Mouse (Mus musculus): ENCODE data around the gene Rnf225. TPM values are rescaled to one million over a fixed set of nuclear protein-coding genes. Genes with fewer than 3 reads are reported as not detected.
"Not testable (repeated sequence)": the region's sequence is repeated elsewhere in the genome, so short reads cannot be mapped to it uniquely, and the experiment has no call there.

Gene Rnf225
- polyA plus RNA-seq, 1 experiment from 2014 or later = 0.45 TPM

DNA sequence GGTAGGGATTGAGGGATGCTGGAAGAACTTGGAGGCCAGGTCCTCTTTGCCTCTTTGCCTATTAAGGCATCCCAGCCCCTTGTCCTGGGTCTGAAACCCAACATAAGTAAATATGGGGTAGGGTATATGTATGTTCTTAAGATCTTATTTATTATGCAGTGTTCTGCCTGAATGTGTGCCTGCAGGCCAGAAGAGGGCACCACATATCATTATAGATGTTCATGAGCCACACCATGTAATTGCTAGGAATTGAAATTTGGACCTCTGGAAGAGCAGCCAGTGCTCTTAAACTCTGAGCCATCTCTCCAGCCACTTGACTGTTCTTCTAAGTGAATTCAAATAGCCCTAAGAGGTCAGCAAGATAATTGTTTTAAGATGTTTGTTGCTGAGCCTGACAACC lies 13.7 kb upstream of the Rnf225 start:
- Histone ChIP-seq H3K36me3 (ENCODE audit: control insufficient read depth, insufficient read depth, low read length) (peaks cover 7% of the 10 kb centered on the region), H3K4me3 (ENCODE audit: control insufficient read depth in 1 of 2, insufficient read depth in 1 of 2, low read depth in 1 of 2, low read length in 2 of 2) (no peak overlapping the region), H3K9ac (ENCODE audit: low read length) (no peak overlapping the region), H3K4me2 (ENCODE audit: low read length) (no peak overlapping the region), H3K27me3 (ENCODE audit: control insufficient read depth, insufficient read depth, low read length) (no peaks in the 10 kb centered on the region), H3K9me3 (ENCODE audit: control insufficient read depth, low read length) (no peaks in the 10 kb centered on the region), H3K4me1 (ENCODE audit: control insufficient read depth in 2 of 2, insufficient read depth in 2 of 2, low read length in 2 of 2) (peaks cover 2 to 8% of the 10 kb centered on the region in 2 experiments; a peak in 1 of 4 replicates), H3K27ac (replicated peaks in 1 of 2; ENCODE audit: control insufficient read depth in 1 of 2, insufficient read depth in 1 of 2, low read depth in 2 of 2, low read length in 2 of 2) (no peak overlapping the region)
- ATAC-seq (ENCODE audit: insufficient number of reproducible peaks, insufficient read depth, low FRiP score, low read depth) = no peak

DNA sequence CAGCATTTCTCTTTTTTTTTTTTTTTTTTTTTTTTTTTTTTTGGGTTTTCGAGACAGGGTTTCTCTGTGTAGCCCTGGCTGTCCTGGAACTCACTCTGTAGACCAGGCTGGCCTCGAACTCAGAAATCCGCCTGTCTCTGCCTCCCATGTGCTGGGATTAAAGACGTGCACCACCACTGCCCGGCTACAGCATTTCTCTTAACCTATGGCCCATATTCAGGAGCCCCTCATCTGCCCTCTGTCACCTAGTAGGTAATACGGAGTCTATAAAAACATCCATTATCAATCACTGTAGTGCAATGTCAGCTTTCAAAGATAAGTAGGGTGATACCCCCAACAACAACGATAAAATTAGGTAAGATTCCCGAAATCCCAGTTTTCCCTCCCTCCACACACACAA lies 6.7 kb upstream of the Rnf225 start:
- not testable (repeated sequence) for H3K9ac ChIP-seq (ENCODE audit: low read length); H3K4me2 ChIP-seq (ENCODE audit: low read length); H3K27ac ChIP-seq (replicated peaks in 1 of 2; ENCODE audit: control insufficient read depth in 1 of 2, insufficient read depth in 1 of 2, low read depth in 2 of 2, low read length in 2 of 2); H3K9me3 ChIP-seq (ENCODE audit: control insufficient read depth, low read length); H3K4me3 ChIP-seq (ENCODE audit: control insufficient read depth in 1 of 2, insufficient read depth in 1 of 2, low read depth in 1 of 2, low read length in 2 of 2); H3K27me3 ChIP-seq (ENCODE audit: control insufficient read depth, insufficient read depth, low read length); ATAC-seq (ENCODE audit: insufficient number of reproducible peaks, insufficient read depth, low FRiP score, low read depth)
- Histone ChIP-seq H3K36me3 (ENCODE audit: control insufficient read depth, insufficient read depth, low read length) (peaks cover 25% of the 10 kb centered on the region), H3K4me1 (ENCODE audit: control insufficient read depth in 2 of 2, insufficient read depth in 2 of 2, low read length in 2 of 2) (peaks cover 2 to 11% of the 10 kb centered on the region in 2 experiments; a peak in 3 of 4 replicates)
- WGBS = 81% methylated on average over 7 of the region's 8 CpGs

DNA sequence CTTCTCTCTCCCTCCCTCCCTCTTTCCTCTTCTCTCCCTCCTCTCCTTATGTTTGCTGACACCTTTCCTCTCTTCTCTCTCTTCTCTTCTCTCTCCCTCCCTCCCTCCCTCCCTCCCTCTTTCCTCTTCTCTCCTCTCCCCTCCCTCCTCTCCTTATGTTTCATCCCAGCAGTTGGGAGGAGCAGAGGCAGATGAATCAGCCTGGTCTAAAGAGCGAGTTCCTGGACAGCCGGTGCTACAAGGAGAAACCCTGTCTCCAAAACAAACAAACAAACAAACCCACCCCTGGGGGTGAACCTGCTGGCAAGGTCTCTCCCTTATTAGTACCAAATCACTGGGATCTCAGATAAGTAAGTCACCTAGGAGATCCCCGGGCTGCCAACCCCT lies 5.9 kb upstream of the Rnf225 start:
- peak overlapping the region; percentile 59 to 83 for H3K4me3 ChIP-seq (ENCODE audit: control insufficient read depth in 1 of 2, insufficient read depth in 1 of 2, low read depth in 1 of 2, low read length in 2 of 2)
- 1% methylated on average over 3 of the region's 3 CpGs for WGBS
- no peaks in the 10 kb centered on the region for H3K9me3 ChIP-seq (ENCODE audit: control insufficient read depth, low read length)
- H3K9ac ChIP-seq (ENCODE audit: low read length) = peak overlapping the region; percentile 86
- peaks cover 33% of the 10 kb centered on the region for H3K36me3 ChIP-seq (ENCODE audit: control insufficient read depth, insufficient read depth, low read length)
- H3K4me1 ChIP-seq (ENCODE audit: control insufficient read depth in 2 of 2, insufficient read depth in 2 of 2, low read length in 2 of 2) = peaks cover 2 to 11% of the 10 kb centered on the region in 2 experiments; a peak in 3 of 4 replicates
- H3K4me2 ChIP-seq (ENCODE audit: low read length) = peak overlapping the region; percentile 93
- peak overlapping the region; percentile 91 for H3K27ac ChIP-seq (replicated peaks in 1 of 2; ENCODE audit: control insufficient read depth in 1 of 2, insufficient read depth in 1 of 2, low read depth in 2 of 2, low read length in 2 of 2)
- H3K27me3 ChIP-seq (ENCODE audit: control insufficient read depth, insufficient read depth, low read length) = no peaks in the 10 kb centered on the region
- ATAC-seq (ENCODE audit: insufficient number of reproducible peaks, insufficient read depth, low FRiP score, low read depth) = no peak

DNA sequence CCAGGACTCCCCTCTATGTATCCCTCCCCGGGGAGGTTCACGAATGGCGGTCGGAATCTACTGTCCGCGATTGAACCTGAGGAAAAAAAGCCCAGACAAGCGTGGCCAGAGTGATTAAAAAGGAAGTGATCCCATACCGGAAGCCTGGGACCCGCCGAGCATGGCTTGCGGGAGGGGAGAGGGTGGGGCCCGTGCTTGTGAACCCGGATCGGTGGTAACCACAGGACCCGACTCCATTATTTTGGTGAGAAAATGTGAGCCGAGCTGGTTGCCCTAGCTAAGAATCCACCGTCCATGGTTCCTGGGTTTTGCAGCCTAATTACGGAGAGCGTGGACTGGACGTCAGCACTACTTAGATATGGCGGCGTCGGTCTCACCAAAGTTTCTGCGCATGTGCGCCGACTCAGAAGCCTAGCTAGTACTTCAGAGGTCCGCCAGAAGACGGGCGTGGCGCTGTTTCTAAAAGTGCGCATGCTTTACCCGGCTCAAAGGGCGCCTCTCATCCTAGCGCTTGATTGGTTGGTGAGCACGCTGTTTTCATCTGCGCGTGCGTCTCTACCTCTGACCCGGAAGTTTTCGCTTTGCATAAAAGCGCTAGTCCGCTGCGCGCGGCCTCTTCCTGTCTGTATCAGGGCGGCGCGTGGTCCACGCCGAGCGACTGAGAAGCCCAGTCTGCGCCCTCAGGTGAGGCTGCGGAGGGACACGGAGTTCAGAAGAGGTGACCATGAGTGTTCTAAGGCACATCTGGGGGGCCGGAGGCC lies 5.3 kb upstream of the Rnf225 start, which contains the start of gene Rps5:
TSS of gene Rps5 (plus strand) at position 586 of the 761 bp plus-strand sequence.
- H3K27ac ChIP-seq (replicated peaks in 1 of 2; ENCODE audit: control insufficient read depth in 1 of 2, insufficient read depth in 1 of 2, low read depth in 2 of 2, low read length in 2 of 2) = peak within 1 kb of the TSS; percentile 91
- H3K9me3 ChIP-seq (ENCODE audit: control insufficient read depth, low read length) = no peaks in the 10 kb centered on the region
- no peaks in the 10 kb centered on the region for H3K27me3 ChIP-seq (ENCODE audit: control insufficient read depth, insufficient read depth, low read length)
- H3K4me1 ChIP-seq (ENCODE audit: control insufficient read depth in 2 of 2, insufficient read depth in 2 of 2, low read length in 2 of 2) = peaks cover 2 to 11% of the 10 kb centered on the region in 2 experiments; a peak in 3 of 4 replicates
- H3K9ac ChIP-seq (ENCODE audit: low read length) = peak within 1 kb of the TSS; percentile 91
- peak within 1 kb of the TSS; percentile 93 for H3K4me2 ChIP-seq (ENCODE audit: low read length)
- under 1% methylated on average over 55 of the region's 55 CpGs for WGBS
- ATAC-seq (ENCODE audit: insufficient number of reproducible peaks, insufficient read depth, low FRiP score, low read depth) = peak; percentile 99
- H3K4me3 ChIP-seq (ENCODE audit: control insufficient read depth in 1 of 2, insufficient read depth in 1 of 2, low read depth in 1 of 2, low read length in 2 of 2) = peak within 1 kb of the TSS; percentile 83 to 86
- H3K36me3 ChIP-seq (ENCODE audit: control insufficient read depth, insufficient read depth, low read length) = peaks cover 39% of the 10 kb centered on the region

DNA sequence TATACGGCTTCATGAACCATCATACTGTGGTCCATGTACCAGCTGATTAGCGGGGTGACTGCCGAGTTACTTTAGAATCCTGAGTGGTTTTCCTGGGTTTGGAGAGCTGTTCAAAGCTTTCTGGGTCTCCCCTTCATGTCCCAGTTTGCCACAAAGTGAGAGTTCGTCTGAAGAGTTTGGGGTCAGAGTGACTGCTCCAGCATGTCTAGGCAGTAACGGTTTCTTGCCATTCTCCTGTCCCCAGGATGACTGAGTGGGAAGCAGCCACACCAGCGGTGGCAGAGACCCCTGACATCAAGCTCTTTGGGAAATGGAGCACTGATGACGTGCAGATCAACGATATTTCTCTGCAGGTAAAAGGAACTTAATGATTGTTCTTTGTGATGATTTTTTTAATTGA lies 4.5 kb upstream of the Rnf225 start:
- peak overlapping the region; percentile 91 for H3K9ac ChIP-seq (ENCODE audit: low read length)
- no peaks in the 10 kb centered on the region for H3K27me3 ChIP-seq (ENCODE audit: control insufficient read depth, insufficient read depth, low read length)
- H3K27ac ChIP-seq (replicated peaks in 1 of 2; ENCODE audit: control insufficient read depth in 1 of 2, insufficient read depth in 1 of 2, low read depth in 2 of 2, low read length in 2 of 2) = peak overlapping the region in 1 of 2 experiments; percentile 31; a peak in 1 of 4 replicates
- H3K36me3 ChIP-seq (ENCODE audit: control insufficient read depth, insufficient read depth, low read length) = peaks cover 43% of the 10 kb centered on the region
- no peaks in the 10 kb centered on the region for H3K9me3 ChIP-seq (ENCODE audit: control insufficient read depth, low read length)
- H3K4me1 ChIP-seq (ENCODE audit: control insufficient read depth in 2 of 2, insufficient read depth in 2 of 2, low read length in 2 of 2) = peaks cover 4 to 13% of the 10 kb centered on the region in 2 experiments; a peak in 3 of 4 replicates
- peak overlapping the region; percentile 83 to 86 for H3K4me3 ChIP-seq (ENCODE audit: control insufficient read depth in 1 of 2, insufficient read depth in 1 of 2, low read depth in 1 of 2, low read length in 2 of 2)
- 3% methylated on average over 8 of the region's 8 CpGs for WGBS
- H3K4me2 ChIP-seq (ENCODE audit: low read length) = peak overlapping the region; percentile 87
- no peak for ATAC-seq (ENCODE audit: insufficient number of reproducible peaks, insufficient read depth, low FRiP score, low read depth)

DNA sequence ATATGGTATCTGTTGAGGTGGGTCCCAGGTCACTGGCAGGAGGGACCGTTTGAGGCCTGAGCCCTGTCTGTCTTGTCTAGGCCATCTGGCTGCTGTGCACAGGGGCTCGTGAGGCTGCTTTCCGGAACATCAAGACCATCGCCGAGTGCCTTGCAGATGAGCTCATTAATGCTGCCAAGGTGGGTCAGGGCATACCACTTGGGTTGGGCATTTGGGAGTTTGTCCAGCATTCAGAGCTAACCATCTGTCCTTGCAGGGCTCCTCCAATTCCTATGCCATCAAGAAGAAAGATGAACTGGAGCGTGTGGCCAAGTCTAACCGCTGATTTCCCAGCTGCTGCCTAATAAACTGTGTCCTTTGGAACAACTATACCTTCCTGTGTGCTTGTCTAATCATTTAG lies 900 bp upstream of the Rnf225 start:
- H3K9me3 ChIP-seq (ENCODE audit: control insufficient read depth, low read length) = no peaks in the 10 kb centered on the region
- no peak overlapping the region for H3K27ac ChIP-seq (replicated peaks in 1 of 2; ENCODE audit: control insufficient read depth in 1 of 2, insufficient read depth in 1 of 2, low read depth in 2 of 2, low read length in 2 of 2)
- H3K9ac ChIP-seq (ENCODE audit: low read length) = no peak overlapping the region
- no peak for ATAC-seq (ENCODE audit: insufficient number of reproducible peaks, insufficient read depth, low FRiP score, low read depth)
- no peaks in the 10 kb centered on the region for H3K27me3 ChIP-seq (ENCODE audit: control insufficient read depth, insufficient read depth, low read length)
- H3K4me1 ChIP-seq (ENCODE audit: control insufficient read depth in 2 of 2, insufficient read depth in 2 of 2, low read length in 2 of 2) = peaks cover 6 to 17% of the 10 kb centered on the region in 2 experiments; a peak in 3 of 4 replicates
- peaks cover 43% of the 10 kb centered on the region for H3K36me3 ChIP-seq (ENCODE audit: control insufficient read depth, insufficient read depth, low read length)
- H3K4me2 ChIP-seq (ENCODE audit: low read length) = no peak overlapping the region
- H3K4me3 ChIP-seq (ENCODE audit: control insufficient read depth in 1 of 2, insufficient read depth in 1 of 2, low read depth in 1 of 2, low read length in 2 of 2) = no peak overlapping the region
- WGBS = 79% methylated on average over 7 of the region's 7 CpGs

DNA sequence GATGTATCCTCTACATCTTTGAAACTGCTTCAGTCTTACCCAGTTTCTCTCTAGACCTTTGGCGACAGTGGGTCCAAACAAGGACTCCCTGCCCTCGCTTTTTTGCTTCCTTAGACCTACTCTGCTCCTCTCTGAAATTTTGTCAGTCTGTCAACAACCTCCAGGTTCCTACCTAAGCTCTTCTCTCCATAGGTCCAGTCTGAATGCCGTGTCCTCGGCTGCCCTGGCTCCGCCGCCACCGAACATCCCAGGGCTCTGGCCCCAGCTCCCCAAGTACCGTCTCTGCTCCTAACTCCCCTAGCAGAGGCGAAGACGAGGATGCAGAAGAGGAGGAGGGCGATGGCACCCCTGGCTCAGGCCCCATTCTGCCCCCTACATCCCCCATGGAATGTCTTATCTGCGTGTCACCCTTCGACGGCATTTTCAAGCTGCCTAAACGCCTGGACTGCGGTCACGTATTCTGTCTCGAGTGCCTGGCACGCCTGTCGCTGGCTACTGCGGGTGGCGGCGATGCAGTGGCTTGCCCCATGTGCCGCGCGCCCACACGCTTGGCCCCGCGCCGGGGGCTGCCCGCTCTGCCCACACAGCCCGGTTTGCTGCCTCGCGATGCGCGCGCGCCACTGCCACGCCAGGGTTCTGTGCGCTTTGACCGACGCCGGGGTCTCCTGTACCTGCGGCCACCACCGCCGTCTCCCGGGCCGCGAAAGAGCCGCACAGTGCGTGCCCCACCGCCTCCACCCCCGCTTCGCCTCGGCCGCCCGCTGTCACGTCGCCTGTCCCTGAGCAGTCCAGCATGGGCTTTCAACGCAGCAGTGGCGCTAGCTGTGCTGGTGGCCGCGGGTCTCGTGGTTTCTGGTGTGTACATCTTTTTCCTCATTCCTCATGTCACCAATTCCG lies 725 bp downstream of the Rnf225 start:
- Histone ChIP-seq H3K4me3 (ENCODE audit: control insufficient read depth in 1 of 2, insufficient read depth in 1 of 2, low read depth in 1 of 2, low read length in 2 of 2) (peak overlapping the region; percentile 39 to 45), H3K9me3 (ENCODE audit: control insufficient read depth, low read length) (no peaks in the 10 kb centered on the region), H3K27me3 (ENCODE audit: control insufficient read depth, insufficient read depth, low read length) (no peaks in the 10 kb centered on the region), H3K36me3 (ENCODE audit: control insufficient read depth, insufficient read depth, low read length) (peaks cover 43% of the 10 kb centered on the region), H3K4me2 (ENCODE audit: low read length) (peak overlapping the region; percentile 87), H3K9ac (ENCODE audit: low read length) (peak overlapping the region; percentile 74), H3K4me1 (ENCODE audit: control insufficient read depth in 2 of 2, insufficient read depth in 2 of 2, low read length in 2 of 2) (peaks cover 4 to 14% of the 10 kb centered on the region in 2 experiments; a peak in 3 of 4 replicates), H3K27ac (replicated peaks in 1 of 2; ENCODE audit: control insufficient read depth in 1 of 2, insufficient read depth in 1 of 2, low read depth in 2 of 2, low read length in 2 of 2) (no peak overlapping the region)
- 4% methylated on average over 65 of the region's 65 CpGs for WGBS
- ATAC-seq (ENCODE audit: insufficient number of reproducible peaks, insufficient read depth, low FRiP score, low read depth) = peak; percentile 18
